Mouse (Mus musculus): ENCODE data around the gene Agfg2.

DNA sequence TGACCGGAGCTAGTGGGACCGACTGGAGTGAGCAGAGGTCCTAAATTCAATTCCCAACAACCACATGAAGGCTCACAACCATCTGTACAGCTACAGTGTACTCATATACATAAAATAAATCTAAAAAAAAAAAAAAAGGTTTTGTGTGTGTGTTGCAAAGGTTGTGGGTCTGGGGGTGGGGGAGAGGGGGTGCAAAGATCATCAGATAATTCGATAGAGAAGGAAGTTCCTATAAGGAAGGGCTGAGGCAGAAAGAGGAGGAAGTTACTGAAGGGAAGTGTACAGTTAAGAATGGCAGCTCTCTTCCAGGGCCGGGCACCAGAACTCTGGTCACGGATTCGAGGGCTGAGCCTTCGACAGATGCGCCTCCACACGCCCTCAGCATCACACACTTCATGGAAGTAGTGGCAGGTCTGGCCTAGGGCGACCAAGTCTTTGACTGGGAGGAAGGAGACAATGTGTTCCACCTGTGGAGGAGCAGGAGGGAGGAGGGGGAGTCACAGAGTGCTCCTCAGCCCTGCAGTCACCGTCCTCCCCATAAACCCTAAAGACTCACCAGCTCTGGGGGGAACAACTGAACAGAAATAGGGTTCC is 60.5 kb downstream of the Agfg2 start:
- TF ChIP-seq CTCF (IDR thresholded peaks at IDR 0.05; ENCODE audit: borderline replicate concordance, extremely low read depth, insufficient read depth, insufficient read length) (no peak), POLR2A (IDR thresholded peaks at IDR 0.05; ENCODE audit: borderline replicate concordance, extremely low read depth, insufficient read depth, insufficient read length, poor library complexity, severe bottlenecking) (no peak)
